Mouse (Mus musculus) liver, adult 2 months (tissue): ENCODE measurements around the gene Rtca.

Experiments
- CTCF ChIP-seq: fragments of 200-500 bp; IDR thresholded peaks from 2 replicates; pipeline ENCODE4 v1.5.1; 2011; ENCODE audit warnings: low read depth, low read length, control low read depth
- POLR2A ChIP-seq: fragments of 200-500 bp; IDR thresholded peaks from 2 replicates; pipeline ENCODE4 v1.6.1; 2011; ENCODE audit warnings: low read length, control low read depth; ENCODE audit not compliant: insufficient read depth; ENCODE audit errors: extremely low read depth

DNA sequence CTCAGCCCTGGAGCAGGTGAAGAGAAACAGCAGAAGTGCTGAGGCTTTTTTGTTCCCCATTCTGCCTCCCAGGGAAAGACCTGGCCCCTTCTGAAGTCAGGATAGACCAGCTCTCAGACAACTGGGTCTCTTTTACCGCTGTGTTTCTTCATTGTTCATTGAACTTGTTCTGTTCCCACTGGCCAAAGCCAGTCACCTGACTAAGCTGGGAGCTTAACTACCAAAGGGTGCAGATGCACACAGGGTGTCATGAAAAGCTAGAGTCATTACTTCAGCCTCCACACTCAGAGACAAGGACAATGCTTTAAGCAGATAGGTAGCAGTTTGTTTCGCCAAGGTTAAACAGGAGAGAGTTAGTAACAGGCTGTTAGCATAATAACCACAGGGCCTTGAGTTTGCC lies 34.1 kb upstream of the Rtca start:
- TF ChIP-seq POLR2A (no peak), CTCF (no peak)
